Mouse (Mus musculus) liver, embryonic 16.5 days (tissue): ENCODE measurements around the gene Acox1. TPM values are rescaled to one million over a fixed set of nuclear protein-coding genes. Genes with fewer than 3 reads are reported as not detected.

Source experiments
- ATAC-seq: fragments of 200-750 bp; cut with Nextera tagmentation; 2 replicates; pipeline ENCODE4 v1.8.0; 2017; ENCODE audit warnings: low read depth, mild to moderate bottlenecking, moderate number of reproducible peaks, moderate library complexity
- H3K27ac ChIP-seq: fragments of 300-500 bp; sonication (generic); 2 replicates; pipeline ENCODE4 v1.5.1; 2014; ENCODE audit warnings: mild to moderate bottlenecking, low read length
- H3K27me3 ChIP-seq: fragments of 300-500 bp; sonication (generic); 2 replicates; pipeline ENCODE4 v1.6.1; 2014; ENCODE audit warnings: low read depth, low read length, mixed read lengths; ENCODE audit not compliant: control insufficient read depth, insufficient read depth
- H3K36me3 ChIP-seq: fragments of 300-500 bp; sonication (generic); 2 replicates; pipeline ENCODE4 v1.6.1; 2014; ENCODE audit warnings: mild to moderate bottlenecking; ENCODE audit not compliant: control insufficient read depth, insufficient read depth
- H3K4me1 ChIP-seq: fragments of 300-500 bp; sonication (generic); 2 replicates; pipeline ENCODE4 v1.6.1; 2014; ENCODE audit warnings: low read depth, low read length, mixed read lengths; ENCODE audit not compliant: control insufficient read depth
- H3K4me2 ChIP-seq: fragments of 300-500 bp; sonication (generic); 2 replicates; pipeline ENCODE4 v1.6.1; 2014; ENCODE audit warnings: low read depth, low read length, mixed read lengths
- H3K4me3 ChIP-seq: fragments of 300-500 bp; sonication (generic); 2 replicates; pipeline ENCODE4 v1.5.1; 2014; ENCODE audit warnings: low read depth, mild to moderate bottlenecking, low read length
- H3K9ac ChIP-seq: fragments of 300-500 bp; sonication (generic); 2 replicates; pipeline ENCODE4 v1.6.1; 2014; ENCODE audit warnings: low read depth, low read length
- H3K9me3 ChIP-seq: fragments of 300-500 bp; sonication (generic); replicated peaks from 2 replicates; pipeline ENCODE4 v1.6.1; 2016; ENCODE audit warnings: low read length; ENCODE audit not compliant: control insufficient read depth
- WGBS: fragments of 180-500 bp; shearing (Covaris S2); extraction: QIAGEN DNeasy Blood & Tissue Kit; methylation state at CpG from one replicate; pipeline ENCODE4 v1.1.7; 2014; ENCODE audit not compliant: insufficient replicate concordance; 5-methylcytosine and 5-hydroxymethylcytosine counted together
- polyA plus RNA-seq: library from polyadenylated mRNA; unstranded; fragments of >200 nt; fragmentation: Nextera tagmentation; extraction: Ambion mirVana; gene quantifications from 2 replicates; pipeline ENCODE4 v1.2.1, GENCODE M21; 2015

Gene Acox1
- polyA plus RNA-seq, 1 experiment from 2014 or later = 73.7 TPM

GRCm38 (mm10) chr11:116215991-116216390 lies 17.1 kb upstream of the Acox1 start:
- ATAC-seq = no peak
- no peak overlapping the region for H3K9ac ChIP-seq
- no peaks in the 10 kb centered on the region for H3K9me3 ChIP-seq
- H3K4me2 ChIP-seq = no peak overlapping the region
- 81% methylated on average over 6 of the region's 6 CpGs for WGBS
- H3K36me3 ChIP-seq = no peaks in the 10 kb centered on the region
- peaks cover 19% of the 10 kb centered on the region for H3K4me1 ChIP-seq
- no peak overlapping the region for H3K27ac ChIP-seq
- H3K27me3 ChIP-seq = peaks cover 8% of the 10 kb centered on the region
- no peak overlapping the region for H3K4me3 ChIP-seq

GRCm38 (mm10) chr11:116215181-116215580 lies 16.3 kb upstream of the Acox1 start:
- 74% methylated on average over 7 of the region's 7 CpGs for WGBS
- Histone ChIP-seq H3K4me3 (no peak overlapping the region), H3K9ac (no peak overlapping the region), H3K4me2 (no peak overlapping the region), H3K9me3 (no peaks in the 10 kb centered on the region), H3K27me3 (peaks cover under 1% of the 10 kb centered on the region; the same call in 1 of the 2 replicates), H3K27ac (no peak overlapping the region), H3K36me3 (no peaks in the 10 kb centered on the region), H3K4me1 (peaks cover 21% of the 10 kb centered on the region)
- ATAC-seq = no peak

- Histone ChIP-seq H3K27me3 (no peaks in the 10 kb centered on the region), H3K27ac (no peak overlapping the region), H3K36me3 (no peaks in the 10 kb centered on the region), H3K4me3 (no peak overlapping the region), H3K9me3 (no peaks in the 10 kb centered on the region), H3K4me1 (peaks cover 13% of the 10 kb centered on the region), H3K4me2 (no peak overlapping the region), H3K9ac (no peak overlapping the region)
- WGBS = 74% methylated on average over 13 of the region's 13 CpGs
- no peak for ATAC-seq
These were observed 15.1 kb upstream of the Acox1 start for GRCm38 (mm10) chr11:116213877-116214510.

GRCm38 (mm10) chr11:116212847-116213246 lies 14.0 kb upstream of the Acox1 start:
- no peak overlapping the region for H3K9ac ChIP-seq
- H3K4me3 ChIP-seq = no peak overlapping the region

GRCm38 (mm10) chr11:116210696-116211095 lies 11.9 kb upstream of the Acox1 start:
- H3K9ac ChIP-seq = no peak overlapping the region
- peaks cover 3% of the 10 kb centered on the region; the same call in 1 of the 2 replicates for H3K4me1 ChIP-seq
- no peak overlapping the region for H3K4me2 ChIP-seq
- H3K27me3 ChIP-seq = no peaks in the 10 kb centered on the region
- 49% methylated on average over 5 of the region's 5 CpGs for WGBS
- H3K36me3 ChIP-seq = peaks cover 3% of the 10 kb centered on the region; the same call in 1 of the 2 replicates
- ATAC-seq = peak; percentile 41; the same call in 1 of the 2 replicates
- H3K9me3 ChIP-seq = no peaks in the 10 kb centered on the region
- no peak overlapping the region for H3K27ac ChIP-seq
- no peak overlapping the region for H3K4me3 ChIP-seq

More at GRCm38 (mm10) chr11:116212847-116213246, 14.0 kb upstream of the Acox1 start:
- Histone ChIP-seq H3K9me3 (no peaks in the 10 kb centered on the region), H3K36me3 (no peaks in the 10 kb centered on the region), H3K4me2 (no peak overlapping the region), H3K4me1 (peaks cover 3% of the 10 kb centered on the region), H3K27ac (no peak overlapping the region), H3K27me3 (no peaks in the 10 kb centered on the region)
- no peak for ATAC-seq
- 71% methylated on average over 6 of the region's 6 CpGs for WGBS

- no peaks in the 10 kb centered on the region for H3K9me3 ChIP-seq
- no peak overlapping the region for H3K4me3 ChIP-seq
- no peak overlapping the region for H3K4me2 ChIP-seq
- 67% methylated on average over 8 of the region's 8 CpGs for WGBS
- H3K36me3 ChIP-seq = peaks cover 3% of the 10 kb centered on the region; the same call in 1 of the 2 replicates
- no peaks in the 10 kb centered on the region for H3K27me3 ChIP-seq
- no peak overlapping the region for H3K9ac ChIP-seq
- H3K27ac ChIP-seq = 0 out of 2 replicates have a peak overlapping the region, but pooled peaks have one; percentile 20
- peaks cover 3% of the 10 kb centered on the region; the same call in 1 of the 2 replicates for H3K4me1 ChIP-seq
- 0 out of 2 replicates have a peak, but pooled peaks have one; percentile 19 for ATAC-seq
These were observed 10.4 kb upstream of the Acox1 start for GRCm38 (mm10) chr11:116209257-116209656.

- Histone ChIP-seq H3K27me3 (no peaks in the 10 kb centered on the region), H3K4me3 (no peak overlapping the region), H3K9ac (no peak overlapping the region), H3K4me1 (peaks cover 3% of the 10 kb centered on the region; the same call in 1 of the 2 replicates), H3K27ac (no peak overlapping the region), H3K36me3 (peaks cover 3% of the 10 kb centered on the region; the same call in 1 of the 2 replicates), H3K4me2 (no peak overlapping the region), H3K9me3 (no peaks in the 10 kb centered on the region)
- 73% methylated on average over 3 of the region's 3 CpGs for WGBS
- ATAC-seq = no peak
These were observed 9.8 kb upstream of the Acox1 start for GRCm38 (mm10) chr11:116208660-116209059.

- no peak overlapping the region for H3K4me3 ChIP-seq
- no peaks in the 10 kb centered on the region for H3K9me3 ChIP-seq
- peaks cover 3% of the 10 kb centered on the region; the same call in 1 of the 2 replicates for H3K4me1 ChIP-seq
- ATAC-seq = no peak
- H3K9ac ChIP-seq = no peak overlapping the region
- peaks cover 3% of the 10 kb centered on the region; the same call in 1 of the 2 replicates for H3K36me3 ChIP-seq
- no peak overlapping the region for H3K4me2 ChIP-seq
- 63% methylated on average over 4 of the region's 4 CpGs for WGBS
- no peaks in the 10 kb centered on the region for H3K27me3 ChIP-seq
- H3K27ac ChIP-seq = no peak overlapping the region
These were observed 7.8 kb upstream of the Acox1 start for GRCm38 (mm10) chr11:116206678-116207077.

- WGBS = 77% methylated on average over 3 of the region's 3 CpGs
- H3K4me1 ChIP-seq = peaks cover 11% of the 10 kb centered on the region
- no peak for ATAC-seq
- H3K36me3 ChIP-seq = peaks cover 3% of the 10 kb centered on the region; the same call in 1 of the 2 replicates
- no peak overlapping the region for H3K4me3 ChIP-seq
- H3K27me3 ChIP-seq = no peaks in the 10 kb centered on the region
- H3K4me2 ChIP-seq = no peak overlapping the region
- H3K9me3 ChIP-seq = no peaks in the 10 kb centered on the region
- no peak overlapping the region for H3K27ac ChIP-seq
- H3K9ac ChIP-seq = no peak overlapping the region
These were observed 4.3 kb upstream of the Acox1 start for GRCm38 (mm10) chr11:116203150-116203549.
